Mouse (Mus musculus) lung, embryonic 15.5 days (tissue): ENCODE results near the gene Mad2l2. TPM values are rescaled to one million over a fixed set of nuclear protein-coding genes. Genes with fewer than 3 reads are reported as not detected.
"Not testable (repeated sequence)": the region's sequence is repeated elsewhere in the genome, so short reads cannot be mapped to it uniquely, and the experiment has no call there.

Source experiments
- ATAC-seq: fragments of 200-750 bp; cut with Nextera tagmentation; 2 replicates; pipeline ENCODE4 v1.8.0; 2017; ENCODE audit warnings: moderate number of reproducible peaks, borderline replicate concordance; ENCODE audit not compliant: low FRiP score, low TSS enrichment; ENCODE audit errors: extremely low read depth
- H3K27ac ChIP-seq: fragments of 300-500 bp; sonication (generic); 2 replicates; pipeline ENCODE4 v1.5.1; 2015; ENCODE audit warnings: moderate library complexity, mild to moderate bottlenecking, inconsistent platforms
- H3K27me3 ChIP-seq: fragments of 300-500 bp; sonication (generic); 2 replicates; pipeline ENCODE4 v1.6.1; 2015; ENCODE audit warnings: inconsistent platforms
- H3K36me3 ChIP-seq: fragments of 300-500 bp; sonication (generic); 2 replicates; pipeline ENCODE4 v1.6.1; 2015; ENCODE audit warnings: inconsistent platforms
- H3K4me1 ChIP-seq: fragments of 300-500 bp; sonication (generic); 2 replicates; pipeline ENCODE4 v1.6.1; 2015; ENCODE audit warnings: inconsistent platforms
- H3K4me2 ChIP-seq: fragments of 300-500 bp; sonication (generic); 2 replicates; pipeline ENCODE4 v1.6.1; 2015; ENCODE audit warnings: inconsistent platforms, mild to moderate bottlenecking, moderate library complexity
- H3K4me3 ChIP-seq: fragments of 300-500 bp; sonication (generic); 2 replicates; pipeline ENCODE4 v1.5.1; 2015; ENCODE audit warnings: mild to moderate bottlenecking, inconsistent platforms
- H3K9ac ChIP-seq: fragments of 300-500 bp; sonication (generic); 2 replicates; pipeline ENCODE4 v1.6.1; 2015; ENCODE audit warnings: inconsistent platforms
- H3K9me3 ChIP-seq: fragments of 300-500 bp; sonication (generic); 2 replicates; pipeline ENCODE4 v1.6.1; 2016; ENCODE audit warnings: inconsistent platforms
- WGBS: fragments of 180-500 bp; shearing (Covaris S2); methylation state at CpG from one replicate; pipeline ENCODE4 v1.1.7; 2015; 5-methylcytosine and 5-hydroxymethylcytosine counted together
- polyA plus RNA-seq: library from polyadenylated mRNA; unstranded; fragments of >200 nt; fragmentation: Nextera tagmentation; extraction: Ambion mirVana; gene quantifications from 2 replicates; pipeline ENCODE4 v1.2.1, GENCODE M21; 2015

Gene Mad2l2
- polyA plus RNA-seq, 1 experiment from 2014 or later: 51.9 TPM

- no peak overlapping the region for H3K9ac ChIP-seq
- WGBS: 66% methylated on average over 5 of the region's 5 CpGs
- H3K27ac ChIP-seq: no peak overlapping the region
- no peaks in the 10 kb centered on the region for H3K9me3 ChIP-seq
- no peaks in the 10 kb centered on the region for H3K36me3 ChIP-seq
- peaks cover 11% of the 10 kb centered on the region; the same call in 1 of the 2 replicates for H3K27me3 ChIP-seq
- H3K4me1 ChIP-seq: peaks cover 17% of the 10 kb centered on the region
- no peak for ATAC-seq
- no peak overlapping the region for H3K4me3 ChIP-seq
- no peak overlapping the region for H3K4me2 ChIP-seq
These were observed 21.0 kb upstream of the Mad2l2 start for GRCm38 (mm10) chr4:148109215-148109614.

- H3K4me2 ChIP-seq: no peak overlapping the region
- peaks cover 12% of the 10 kb centered on the region; the same call in 1 of the 2 replicates for H3K27me3 ChIP-seq
- H3K27ac ChIP-seq: no peak overlapping the region
- no peaks in the 10 kb centered on the region for H3K9me3 ChIP-seq
- no peak overlapping the region for H3K4me3 ChIP-seq
- H3K36me3 ChIP-seq: no peaks in the 10 kb centered on the region
- no peak for ATAC-seq
- peaks cover 14% of the 10 kb centered on the region for H3K4me1 ChIP-seq
- 70% methylated on average over 12 of the region's 12 CpGs for WGBS
- no peak overlapping the region for H3K9ac ChIP-seq
These were observed 17.7 kb upstream of the Mad2l2 start for GRCm38 (mm10) chr4:148112519-148112918.

GRCm38 (mm10) chr4:148114758-148115391, 15.3 kb upstream of the Mad2l2 start:
- Histone ChIP-seq H3K9ac (no peak overlapping the region), H3K9me3 (no peaks in the 10 kb centered on the region), H3K27ac (no peak overlapping the region), H3K27me3 (peaks cover 7% of the 10 kb centered on the region; the same call in 1 of the 2 replicates), H3K4me3 (no peak overlapping the region), H3K4me2 (peak overlapping the region; percentile 23; the same call in 1 of the 2 replicates), H3K36me3 (no peaks in the 10 kb centered on the region), H3K4me1 (no peaks in the 10 kb centered on the region; the same call in 1 of the 2 replicates)
- WGBS: 5% methylated on average over 15 of the region's 15 CpGs
- ATAC-seq: 0 out of 2 replicates have a peak, but pooled peaks have one; percentile 39

- no peaks in the 10 kb centered on the region; the same call in 1 of the 2 replicates for H3K4me1 ChIP-seq
- no peak for ATAC-seq
- H3K9ac ChIP-seq: no peak overlapping the region
- H3K4me3 ChIP-seq: no peak overlapping the region
- 1% methylated on average over 15 of the region's 15 CpGs for WGBS
- H3K9me3 ChIP-seq: no peaks in the 10 kb centered on the region
- H3K4me2 ChIP-seq: peak overlapping the region; percentile 23; the same call in 1 of the 2 replicates
- no peak overlapping the region for H3K27ac ChIP-seq
- 0 out of 2 replicates have a peak, but pooled peaks cover 7% of the 10 kb centered on the region for H3K27me3 ChIP-seq
- H3K36me3 ChIP-seq: no peaks in the 10 kb centered on the region
These were observed 14.7 kb upstream of the Mad2l2 start for GRCm38 (mm10) chr4:148115467-148115866.

- Histone ChIP-seq H3K27me3 (0 out of 2 replicates have a peak, but pooled peaks cover 7% of the 10 kb centered on the region), H3K36me3 (no peaks in the 10 kb centered on the region), H3K4me3 (no peak overlapping the region), H3K4me1 (no peaks in the 10 kb centered on the region; the same call in 1 of the 2 replicates), H3K4me2 (no peak overlapping the region), H3K9ac (no peak overlapping the region), H3K9me3 (no peaks in the 10 kb centered on the region), H3K27ac (no peak overlapping the region)
- WGBS: 69% methylated on average over 4 of the region's 4 CpGs
- ATAC-seq: no peak
These were observed 13.5 kb upstream of the Mad2l2 start for GRCm38 (mm10) chr4:148116657-148117056.

GRCm38 (mm10) chr4:148117392-148117791, 12.8 kb upstream of the Mad2l2 start:
- WGBS: 71% methylated on average over 4 of the region's 4 CpGs
- no peak overlapping the region for H3K9ac ChIP-seq
- ATAC-seq: no peak
- no peak overlapping the region for H3K4me2 ChIP-seq
- 0 out of 2 replicates have a peak, but pooled peaks cover 7% of the 10 kb centered on the region for H3K27me3 ChIP-seq
- no peaks in the 10 kb centered on the region; the same call in 1 of the 2 replicates for H3K4me1 ChIP-seq
- no peaks in the 10 kb centered on the region for H3K36me3 ChIP-seq
- H3K27ac ChIP-seq: no peak overlapping the region
- no peak overlapping the region for H3K4me3 ChIP-seq
- no peaks in the 10 kb centered on the region for H3K9me3 ChIP-seq

GRCm38 (mm10) chr4:148119578-148119977, 10.6 kb upstream of the Mad2l2 start:
- not testable (repeated sequence) for H3K27me3 ChIP-seq, H3K9me3 ChIP-seq, H3K27ac ChIP-seq, H3K9ac ChIP-seq, ATAC-seq, H3K4me3 ChIP-seq, H3K4me1 ChIP-seq, H3K36me3 ChIP-seq, H3K4me2 ChIP-seq
- 75% methylated on average over 9 of the region's 9 CpGs for WGBS

- H3K27ac ChIP-seq: no peak overlapping the region
- H3K9me3 ChIP-seq: no peaks in the 10 kb centered on the region
- no peak overlapping the region for H3K9ac ChIP-seq
- no peak overlapping the region for H3K4me2 ChIP-seq
- ATAC-seq: no peak
- H3K36me3 ChIP-seq: no peaks in the 10 kb centered on the region
- WGBS: 73% methylated on average over 9 of the region's 9 CpGs
- H3K27me3 ChIP-seq: no peaks in the 10 kb centered on the region
- H3K4me3 ChIP-seq: no peak overlapping the region
- no peaks in the 10 kb centered on the region for H3K4me1 ChIP-seq
These were observed 9.6 kb upstream of the Mad2l2 start for GRCm38 (mm10) chr4:148120555-148120954.

- no peaks in the 10 kb centered on the region for H3K27me3 ChIP-seq
- H3K4me2 ChIP-seq: no peak overlapping the region
- no peak overlapping the region for H3K27ac ChIP-seq
- ATAC-seq: no peak
- 74% methylated on average over 4 of the region's 4 CpGs for WGBS
- H3K4me3 ChIP-seq: no peak overlapping the region
- H3K4me1 ChIP-seq: no peaks in the 10 kb centered on the region
- H3K36me3 ChIP-seq: no peaks in the 10 kb centered on the region
- H3K9ac ChIP-seq: no peak overlapping the region
- H3K9me3 ChIP-seq: no peaks in the 10 kb centered on the region
These were observed 8.8 kb upstream of the Mad2l2 start for GRCm38 (mm10) chr4:148121362-148121761.

- no peaks in the 10 kb centered on the region for H3K4me1 ChIP-seq
- WGBS: 13% methylated on average over 6 of the region's 6 CpGs
- no peak overlapping the region for H3K4me3 ChIP-seq
- no peaks in the 10 kb centered on the region for H3K9me3 ChIP-seq
- H3K36me3 ChIP-seq: no peaks in the 10 kb centered on the region
- H3K9ac ChIP-seq: no peak overlapping the region
- no peak for ATAC-seq
- H3K4me2 ChIP-seq: no peak overlapping the region
- no peak overlapping the region for H3K27ac ChIP-seq
- H3K27me3 ChIP-seq: no peaks in the 10 kb centered on the region; the same call in 1 of the 2 replicates
These were observed 8.0 kb upstream of the Mad2l2 start for GRCm38 (mm10) chr4:148121982-148122693.

GRCm38 (mm10) chr4:148122694-148123066, 7.5 kb upstream of the Mad2l2 start:
- H3K4me2 ChIP-seq: no peak overlapping the region

GRCm38 (mm10) chr4:148128241-148128640, 1.9 kb upstream of the Mad2l2 start:
- ATAC-seq: no peak
- 38% methylated on average over 1 of the region's 1 CpGs for WGBS
- H3K27ac ChIP-seq: no peak overlapping the region
- no peaks in the 10 kb centered on the region for H3K9me3 ChIP-seq
- peaks cover 16% of the 10 kb centered on the region for H3K4me1 ChIP-seq
- H3K36me3 ChIP-seq: no peaks in the 10 kb centered on the region
- no peak overlapping the region for H3K9ac ChIP-seq
- peaks cover 49% of the 10 kb centered on the region for H3K27me3 ChIP-seq
- no peak overlapping the region for H3K4me2 ChIP-seq
- H3K4me3 ChIP-seq: no peak overlapping the region

More at GRCm38 (mm10) chr4:148122694-148123066, 7.5 kb upstream of the Mad2l2 start:
- H3K27me3 ChIP-seq: peaks cover under 1% of the 10 kb centered on the region; the same call in 1 of the 2 replicates
- no peaks in the 10 kb centered on the region for H3K4me1 ChIP-seq
- H3K27ac ChIP-seq: no peak overlapping the region
- no peak for ATAC-seq
- no peaks in the 10 kb centered on the region for H3K36me3 ChIP-seq
- H3K9me3 ChIP-seq: no peaks in the 10 kb centered on the region
- no peak overlapping the region for H3K9ac ChIP-seq
- 74% methylated on average over 3 of the region's 3 CpGs for WGBS
- H3K4me3 ChIP-seq: no peak overlapping the region
